Mouse (Mus musculus) CH12.LX (cell line): Measurements from ENCODE around the gene Mien1. TPM values are rescaled to one million over a fixed set of nuclear protein-coding genes. Genes with fewer than 3 reads are reported as not detected.

Experiments used
- DNase-seq: peaks from one replicate; pipeline ENCODE4 v3.0.0-alpha.2; 2013; ENCODE audit errors: extremely low read depth
- H3K27ac ChIP-seq: 2 replicates; pipeline ENCODE4 v1.5.1; 2012; ENCODE audit warnings: low read depth, mild to moderate bottlenecking, control low read depth, moderate library complexity; ENCODE audit not compliant: insufficient read depth
- H3K27me3 ChIP-seq: replicated peaks from 2 replicates; pipeline ENCODE3; 2012; ENCODE audit warnings: inconsistent platforms
- H3K36me3 ChIP-seq, 2 experiments: replicated peaks in 1 of 2; 2 replicates each; pipeline versions ENCODE3 to v1.6.1; 2012; ENCODE audit warnings: inconsistent platforms in 1 of 2, low read length in 1 of 2, mild to moderate bottlenecking in 1 of 2, mixed read lengths in 1 of 2, moderate library complexity in 1 of 2; ENCODE audit not compliant: control insufficient read depth in 1 of 2, insufficient read depth in 1 of 2
- H3K4me1 ChIP-seq, 2 experiments: 2 replicates each; pipeline ENCODE4 v1.6.1; 2012; ENCODE audit warnings: inconsistent platforms in 1 of 2, moderate library complexity in 1 of 2; ENCODE audit not compliant: insufficient read depth in 2 of 2, control insufficient read depth in 1 of 2
- H3K4me2 ChIP-seq: 2 replicates; pipeline ENCODE4 v1.6.1; 2012; ENCODE audit warnings: low read depth, mild to moderate bottlenecking, control low read depth; ENCODE audit not compliant: poor library complexity, insufficient read depth, severe bottlenecking
- H3K4me3 ChIP-seq, 3 experiments: fragments of 150-350 bp in 1 of 3; sonication (generic) in 1 of 3; replicated peaks in 1 of 3; 2 replicates each; pipeline versions ENCODE3 to v1.5.1; 2011 to 2012; ENCODE audit warnings: low read depth in 2 of 3, low read length in 2 of 3, mild to moderate bottlenecking in 2 of 3, moderate library complexity in 2 of 3, control low read depth in 1 of 3, improper control_type of control experiment in 1 of 3, inconsistent platforms in 1 of 3, mixed read lengths in 1 of 3; ENCODE audit not compliant: poor library complexity in 1 of 3
- H3K79me2 ChIP-seq: replicated peaks from 2 replicates; pipeline ENCODE4 v1.6.1; 2012; ENCODE audit warnings: mild to moderate bottlenecking, moderate library complexity; ENCODE audit not compliant: control insufficient read depth, poor library complexity, insufficient read depth, severe bottlenecking; ENCODE audit errors: extremely low read depth
- H3K9ac ChIP-seq: 2 replicates; pipeline ENCODE4 v1.6.1; 2012; ENCODE audit warnings: low read depth, mild to moderate bottlenecking, control low read depth, moderate library complexity; ENCODE audit not compliant: insufficient read depth
- H3K9me3 ChIP-seq: replicated peaks from 2 replicates; pipeline ENCODE3; 2012; ENCODE audit warnings: low read length, inconsistent platforms, mixed read lengths
- BHLHE40 ChIP-seq: IDR thresholded peaks from 2 replicates; pipeline ENCODE4 v1.6.1; 2011; ENCODE audit warnings: mild to moderate bottlenecking, low read depth, low read length, improper control_type of control experiment
- CHD1 ChIP-seq: IDR thresholded peaks from 2 replicates; pipeline ENCODE4 v1.6.1; 2012; ENCODE audit warnings: low read depth, low read length, improper control_type of control experiment, inconsistent platforms
- CHD2 ChIP-seq: IDR thresholded peaks from 2 replicates; pipeline ENCODE4 v1.6.1; 2011; ENCODE audit warnings: low read length, improper control_type of control experiment
- CTCF ChIP-seq, 2 experiments: IDR thresholded peaks in 1 of 2; conservative IDR thresholded peaks in 1 of 2; 2 replicates each; pipeline ENCODE4 v1.5.1; 2011 to 2012; ENCODE audit warnings: low read depth in 2 of 2, low read length in 2 of 2, improper control_type of control experiment in 1 of 2, inconsistent platforms in 1 of 2, mild to moderate bottlenecking in 1 of 2, moderate library complexity in 1 of 2
- E2F4 ChIP-seq: IDR thresholded peaks from 2 replicates; pipeline ENCODE4 v1.6.1; 2011; ENCODE audit warnings: low read depth, low read length, improper control_type of control experiment; ENCODE audit not compliant: insufficient replicate concordance
- ELF1 ChIP-seq: IDR thresholded peaks from 2 replicates; pipeline ENCODE4 v1.6.1; 2014; ENCODE audit warnings: low read depth, mild to moderate bottlenecking, inconsistent platforms, low read length, improper control_type of control experiment
- EP300 ChIP-seq: IDR thresholded peaks from 2 replicates; pipeline ENCODE4 v1.6.1; 2011; ENCODE audit warnings: low read length, improper control_type of control experiment
- ETS1 ChIP-seq: conservative IDR thresholded peaks from 2 replicates; pipeline ENCODE4 v1.6.1; 2012; ENCODE audit warnings: low read depth, mild to moderate bottlenecking, inconsistent platforms, low read length, improper control_type of control experiment, moderate library complexity
- GABPA ChIP-seq: IDR thresholded peaks from 2 replicates; pipeline ENCODE4 v1.6.1; 2012; ENCODE audit warnings: low read depth, low read length, improper control_type of control experiment, inconsistent platforms; ENCODE audit not compliant: insufficient replicate concordance
- HCFC1 ChIP-seq: IDR thresholded peaks from 2 replicates; pipeline ENCODE4 v1.6.1; 2012; ENCODE audit warnings: low read depth, mild to moderate bottlenecking, inconsistent platforms, low read length, improper control_type of control experiment
- IRF4 ChIP-seq: IDR thresholded peaks from 2 replicates; pipeline ENCODE4 v1.6.1; 2014; ENCODE audit warnings: low read depth, mild to moderate bottlenecking, inconsistent platforms, low read length, improper control_type of control experiment
- JUN ChIP-seq: IDR thresholded peaks from 2 replicates; pipeline ENCODE4 v1.6.1; 2011; ENCODE audit warnings: low read depth, mild to moderate bottlenecking, low read length, improper control_type of control experiment, moderate library complexity; ENCODE audit not compliant: insufficient read depth
- JUND ChIP-seq: conservative IDR thresholded peaks from 2 replicates; pipeline ENCODE4 v1.6.1; 2011; ENCODE audit warnings: low read depth, low read length, improper control_type of control experiment
- KAT2A ChIP-seq: IDR thresholded peaks from 2 replicates; pipeline ENCODE4 v1.6.1; 2012; ENCODE audit warnings: low read length, improper control_type of control experiment, inconsistent platforms; ENCODE audit not compliant: insufficient replicate concordance
- MAFK ChIP-seq: IDR thresholded peaks from 2 replicates; pipeline ENCODE4 v1.6.1; 2011; ENCODE audit warnings: low read length, improper control_type of control experiment; ENCODE audit not compliant: insufficient replicate concordance
- MAX ChIP-seq: IDR thresholded peaks from 2 replicates; pipeline ENCODE4 v1.6.1; 2011; ENCODE audit warnings: low read length, improper control_type of control experiment
- MAZ ChIP-seq: IDR thresholded peaks from 2 replicates; pipeline ENCODE4 v1.6.1; 2012; ENCODE audit warnings: low read depth, mild to moderate bottlenecking, inconsistent platforms, low read length, improper control_type of control experiment, moderate library complexity
- MEF2A ChIP-seq: IDR thresholded peaks from 2 replicates; pipeline ENCODE4 v1.6.1; 2014; ENCODE audit warnings: low read depth, mild to moderate bottlenecking, inconsistent platforms, low read length, improper control_type of control experiment, borderline replicate concordance
- MXI1 ChIP-seq: IDR thresholded peaks from 2 replicates; pipeline ENCODE4 v1.6.1; 2011; ENCODE audit warnings: mild to moderate bottlenecking, low read depth, low read length, improper control_type of control experiment
- MYC ChIP-seq: IDR thresholded peaks from 2 replicates; pipeline ENCODE4 v1.6.1; 2011; ENCODE audit warnings: low read depth, mild to moderate bottlenecking, improper control_type of control experiment, low read length
- NELFE ChIP-seq: IDR thresholded peaks from 2 replicates; pipeline ENCODE4 v1.6.1; 2011; ENCODE audit warnings: low read depth, low read length, improper control_type of control experiment
- NRF1 ChIP-seq: IDR thresholded peaks from 2 replicates; pipeline ENCODE4 v1.6.1; 2014; ENCODE audit warnings: low read depth, mild to moderate bottlenecking, inconsistent platforms, low read length, improper control_type of control experiment, moderate library complexity
- PAX5 ChIP-seq: IDR thresholded peaks from 2 replicates; pipeline ENCODE4 v1.6.1; 2012; ENCODE audit warnings: low read length, inconsistent platforms, mixed read lengths
- POLR2A ChIP-seq: IDR thresholded peaks from 2 replicates; pipeline ENCODE4 v1.6.1; 2011; ENCODE audit warnings: low read depth, mild to moderate bottlenecking, improper control_type of control experiment, low read length
- POLR2AphosphoS2 ChIP-seq: IDR thresholded peaks from 2 replicates; pipeline ENCODE4 v1.6.1; 2011; ENCODE audit warnings: low read depth, low read length, improper control_type of control experiment
- RAD21 ChIP-seq: IDR thresholded peaks from 2 replicates; pipeline ENCODE4 v1.6.1; 2011; ENCODE audit warnings: low read depth, mild to moderate bottlenecking, low read length, improper control_type of control experiment, moderate library complexity
- RCOR1 ChIP-seq: conservative IDR thresholded peaks from 2 replicates; pipeline ENCODE4 v1.6.1; 2012; ENCODE audit warnings: low read depth, mild to moderate bottlenecking, inconsistent platforms, low read length, improper control_type of control experiment
- SIN3A ChIP-seq: IDR thresholded peaks from 2 replicates; pipeline ENCODE4 v1.6.1; 2012; ENCODE audit warnings: low read length, improper control_type of control experiment, inconsistent platforms
- SMC3 ChIP-seq: IDR thresholded peaks from 2 replicates; pipeline ENCODE4 v1.6.1; 2011; ENCODE audit warnings: low read depth, low read length, improper control_type of control experiment
- TBP ChIP-seq: conservative IDR thresholded peaks from 2 replicates; pipeline ENCODE4 v1.6.1; 2011; ENCODE audit warnings: low read depth, low read length, improper control_type of control experiment
- TCF12 ChIP-seq: IDR thresholded peaks from 2 replicates; pipeline ENCODE4 v1.6.1; 2014; ENCODE audit warnings: low read depth, mild to moderate bottlenecking, inconsistent platforms, low read length, improper control_type of control experiment
- UBTF ChIP-seq: IDR thresholded peaks from 2 replicates; pipeline ENCODE4 v1.6.1; 2012; ENCODE audit warnings: low read depth, mild to moderate bottlenecking, inconsistent platforms, low read length, improper control_type of control experiment, moderate library complexity
- USF1 ChIP-seq: IDR thresholded peaks from 2 replicates; pipeline ENCODE4 v1.6.1; 2014; ENCODE audit warnings: low read depth, mild to moderate bottlenecking, inconsistent platforms, low read length, improper control_type of control experiment
- USF2 ChIP-seq: conservative IDR thresholded peaks from 2 replicates; pipeline ENCODE4 v1.6.1; 2011; ENCODE audit warnings: low read depth, low read length, improper control_type of control experiment
- ZC3H11A ChIP-seq: IDR thresholded peaks from 2 replicates; pipeline ENCODE4 v1.6.1; 2012; ENCODE audit warnings: low read depth, mild to moderate bottlenecking, inconsistent platforms, low read length, improper control_type of control experiment
- ZKSCAN1 ChIP-seq: IDR thresholded peaks from 2 replicates; pipeline ENCODE4 v1.6.1; 2012; ENCODE audit warnings: low read depth, inconsistent platforms, low read length, improper control_type of control experiment, borderline replicate concordance
- ZMIZ1 ChIP-seq: IDR thresholded peaks from 2 replicates; pipeline ENCODE4 v1.6.1; 2012; ENCODE audit warnings: low read depth, mild to moderate bottlenecking, inconsistent platforms, low read length, improper control_type of control experiment
- ZNF384 ChIP-seq: IDR thresholded peaks from 2 replicates; pipeline ENCODE4 v1.6.1; 2012; ENCODE audit warnings: low read depth, low read length, improper control_type of control experiment, inconsistent platforms
- dilution Hi-C: fragments of 300-500 bp; cut with MboI; formaldehyde crosslinking; loops from 2 replicates; pipeline ENCODE4 v1.14.3; 2020; ENCODE audit warnings: low sequenced_read_pairs; ENCODE audit not compliant: extremely low pct_unique_long_range_greater_than_20kb, extremely low pct_ligation_motif_present
- in situ Hi-C: fragments of 300-500 bp; cut with MboI; formaldehyde crosslinking; loops from 3 replicates; pipeline ENCODE4 v1.14.3; 2019; ENCODE audit warnings: low sequenced_read_pairs, low pct_ligation_motif_present, low pct_unique_long_range_greater_than_20kb, mixed read lengths
- polyA plus RNA-seq: library from polyadenylated mRNA; unstranded; fragments of >175 nt; gene quantifications from 2 replicates; pipeline ENCODE4 v1.2.1, GENCODE M21; 2012; ENCODE audit warnings: low read depth; ENCODE audit not compliant: insufficient read length
- total RNA-seq, 2 experiments: library from RNA; depleted of rRNA; stranded (reverse); fragments of 300-350 nt in 1 of 2; fragments of >200 nt in 1 of 2; gene quantifications; 2 replicates each; pipeline ENCODE4 v1.2.3; 2012 to 2014

Mien1 gene
- total and polyA plus RNA-seq, 3 experiments = 84.7 to 129 (median 94.6) TPM

DNA sequence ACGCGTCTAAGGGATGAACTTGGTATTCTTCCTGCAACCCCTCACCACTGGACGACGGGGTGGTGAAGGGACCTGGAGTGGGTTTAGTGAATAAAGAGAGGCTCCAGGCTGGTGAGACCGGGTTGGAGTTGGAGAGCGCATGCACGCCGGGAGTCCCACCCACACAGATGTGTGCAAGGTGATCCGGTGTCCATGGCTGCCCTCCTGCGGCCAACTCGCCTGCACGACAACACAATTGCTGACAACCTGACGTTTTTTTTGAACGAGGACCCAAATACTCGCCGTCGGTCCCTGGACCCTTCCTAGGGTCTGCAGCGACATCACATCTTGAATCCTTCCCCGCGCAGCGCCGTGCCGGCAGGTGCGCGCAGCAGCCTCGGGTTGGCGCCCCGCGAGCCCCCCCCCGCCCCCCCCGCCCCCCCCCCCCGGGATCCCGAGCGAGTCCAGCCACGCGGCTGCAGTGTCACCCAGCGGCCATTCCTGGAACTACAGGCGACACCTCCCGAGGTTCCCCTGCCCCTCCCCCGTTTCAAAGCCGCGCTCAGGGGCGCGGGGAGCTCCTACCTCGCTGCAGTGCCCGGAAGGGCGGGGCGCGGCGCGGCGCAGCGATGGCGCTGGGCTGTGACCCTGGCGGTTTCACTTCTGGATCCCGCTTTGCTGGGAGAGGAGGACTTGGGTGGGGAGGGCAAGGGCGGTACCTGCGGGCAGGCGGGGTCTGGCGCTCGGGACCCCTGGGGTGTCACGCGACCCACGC lies 18.8 kb upstream of the Mien1 start:
- Histone ChIP-seq H3K9ac (peak overlapping the region; percentile 93), H3K4me1 (peaks cover 25 to 54% of the 10 kb centered on the region in 2 experiments), H3K9me3 (peaks cover 5% of the 10 kb centered on the region), H3K27ac (peak overlapping the region; percentile 98), H3K79me2 (no peaks in the 10 kb centered on the region), H3K36me3 (peaks cover 19 to 35% of the 10 kb centered on the region in 2 experiments), H3K4me2 (peak overlapping the region; percentile 79), H3K27me3 (no peaks in the 10 kb centered on the region), H3K4me3 (peak overlapping the region; percentile 45 to 67 (median 56))
- TF ChIP-seq TBP (peak; percentile 68), USF2 (no peak; the same call in 1 of the 2 replicates), GABPA (no peak), KAT2A (peak; percentile 67; the same call in 1 of the 2 replicates), E2F4 (0 out of 2 replicates have a peak, but pooled peaks have one; percentile 55), ETS1 (peak; percentile 77), NELFE (peak; percentile 75), CTCF (conservative IDR thresholded peaks at IDR 0.05 in 1 of 2, IDR thresholded peaks at IDR 0.05 in 1 of 2; ENCODE audit: low read depth in 2 of 2, low read length in 2 of 2) (peak in 1 of 2 experiments; percentile 85; a peak in 3 of 4 replicates), RCOR1 (peak; percentile 85), ZKSCAN1 (no peak), MAX (peak; percentile 85), NRF1 (peak; percentile 85), MYC (peak; percentile 77), MAFK (peak; percentile 21; the same call in 1 of the 2 replicates), PAX5 (no peak), MEF2A (peak; percentile 80), ZNF384 (peak; percentile 82), POLR2A (peak; percentile 58), ZC3H11A (no peak), ELF1 (peak; percentile 91), UBTF (peak; percentile 72), JUND (0 out of 2 replicates have a peak, but pooled peaks have one; percentile 15), USF1 (peak; percentile 33), EP300 (peak; percentile 51), TCF12 (peak; percentile 91), BHLHE40 (peak; percentile 96), HCFC1 (peak; percentile 35), MXI1 (peak; percentile 79), JUN (0 out of 2 replicates have a peak, but pooled peaks have one; percentile 2), MAZ (peak; percentile 100), RAD21 (peak; percentile 76), CHD2 (peak; percentile 95), IRF4 (peak; percentile 97), POLR2AphosphoS2 (no peak; the same call in 1 of the 2 replicates), CHD1 (no peak), SIN3A (peak; percentile 97), SMC3 (peak; percentile 74), ZMIZ1 (no peak; the same call in none of the 2 replicates)
- dilution Hi-C loops = no loop called here
- peak; percentile 97 for DNase-seq
- in situ Hi-C loops = no loop called here
